In genomic region chr13:94298401-94298800, GRCm38 (mm10) we compare ENCODE assay signal across 10 mouse cellular contexts. TPM values are rescaled to one million over a fixed set of nuclear protein-coding genes. Genes with fewer than 3 reads are reported as not detected.
DNase-seq lines count a peak whose midpoint lies in the region; ATAC-seq lines count a peak whose summit lies in the region.
"Had no signal": no experiment of that assay in that cellular context is flagged by ENCODE, and none has a peak within 500 bp of the region (broad histone marks: within the 10 kb centered on the region; RNA-seq: fewer than 3 reads in every experiment).

No protein-coding gene starts in this region.

- no peak overlapping the region for H3K4me3 ChIP-seq in liver, embryonic 16.5 days (ENCODE audit: low read depth, low read length)

- ATAC-seq in liver, embryonic 16.5 days (ENCODE audit: low read depth) = peak; percentile 66; the same call in 1 of the 2 replicates
- no peak for ATAC-seq in inflammation-experienced regulatory T-cells, adult 6 months

- WGBS in liver, embryonic 16.5 days (ENCODE audit: insufficient replicate concordance) = 54% methylated on average over 4 of the region's 4 CpGs

- H3K36me3 ChIP-seq in liver, embryonic 16.5 days (ENCODE audit: control insufficient read depth, insufficient read depth) = no peaks in the 10 kb centered on the region

- DNase-seq in urinary bladder, adult 18-20 months (ENCODE audit: low spot score in 2 of 2) = peak; percentile 23 to 63
- DNase-seq in urinary bladder, adult 2 months (ENCODE audit: low spot score) = no peak
- DNase-seq in brain, adult 2 months (ENCODE audit: low read depth, low spot score) = peak; percentile 38
- DNase-seq in yolk sac, embryonic 10.5 days (ENCODE audit: low spot score) = peak; percentile 52
- no peak for DNase-seq in cerebellum, adult 11 months
- no peak for DNase-seq in layer of hippocampus, postnatal 14 days (ENCODE audit: low spot score in 2 of 2)

- no peaks in the 10 kb centered on the region for H3K27me3 ChIP-seq in liver, embryonic 16.5 days (ENCODE audit: control insufficient read depth, insufficient read depth, low read depth, low read length)

- peaks cover 14% of the 10 kb centered on the region for H3K4me1 ChIP-seq in liver, embryonic 16.5 days (ENCODE audit: control insufficient read depth, low read depth, low read length)

- no peak overlapping the region for H3K27ac ChIP-seq in liver, embryonic 16.5 days (ENCODE audit: low read length)
- H3K27ac ChIP-seq: liver, embryonic 14.5 days had no signal

- no peak overlapping the region for H3K4me2 ChIP-seq in liver, embryonic 16.5 days (ENCODE audit: low read depth, low read length)

- H3K9me3 ChIP-seq in liver, embryonic 16.5 days (replicated peaks; ENCODE audit: control insufficient read depth, low read length) = no peaks in the 10 kb centered on the region

- H3K9ac ChIP-seq in liver, embryonic 16.5 days (ENCODE audit: low read depth, low read length) = no peak overlapping the region
- H3K9ac ChIP-seq: liver, embryonic 14.5 days had no signal

RNA-seq across cellular contexts. Expression of gene Scamp1, which starts 12.7 kb away (rescaled TPM):
- 36.3 and 39.0 TPM in 2 replicates for polyA plus RNA-seq in urinary bladder, adult 2 months (2012; rRNA removed)
- 9.3 and 9.5 TPM in 2 replicates for polyA plus RNA-seq in liver, embryonic 16.5 days (2015; fragmentation: Nextera tagmentation; extraction: Ambion mirVana)
- total RNA-seq in layer of hippocampus, postnatal 14 days (2021) = 100 to 1,000 TPM; 180 to 182 TPM
- polyA plus RNA-seq in inflammation-experienced regulatory T-cells, adult 6 months (2017; shearing (Covaris generic)) = 1 to 10 TPM; 1.1 to 2.8 (median 2.7) TPM
- total RNA-seq: MEL had no signal

Comparison
In these comparisons a context has a peak if more than half of its experiments do, and no peak if none do; other contexts are left out.
1. DNase-seq: peak in urinary bladder, adult 18-20 months (2 of 2), brain, adult 2 months (single experiment) and yolk sac, embryonic 10.5 days (single experiment); none in urinary bladder, adult 2 months (single experiment), cerebellum, adult 11 months (single experiment) and layer of hippocampus, postnatal 14 days (0 of 2).